Mouse (Mus musculus): ENCODE results near the gene Letm1. TPM values are rescaled to one million over a fixed set of nuclear protein-coding genes. Genes with fewer than 3 reads are reported as not detected.

Gene Letm1
- 100 to 1,000 TPM; 118 to 135 TPM for total RNA-seq (2021)

DNA sequence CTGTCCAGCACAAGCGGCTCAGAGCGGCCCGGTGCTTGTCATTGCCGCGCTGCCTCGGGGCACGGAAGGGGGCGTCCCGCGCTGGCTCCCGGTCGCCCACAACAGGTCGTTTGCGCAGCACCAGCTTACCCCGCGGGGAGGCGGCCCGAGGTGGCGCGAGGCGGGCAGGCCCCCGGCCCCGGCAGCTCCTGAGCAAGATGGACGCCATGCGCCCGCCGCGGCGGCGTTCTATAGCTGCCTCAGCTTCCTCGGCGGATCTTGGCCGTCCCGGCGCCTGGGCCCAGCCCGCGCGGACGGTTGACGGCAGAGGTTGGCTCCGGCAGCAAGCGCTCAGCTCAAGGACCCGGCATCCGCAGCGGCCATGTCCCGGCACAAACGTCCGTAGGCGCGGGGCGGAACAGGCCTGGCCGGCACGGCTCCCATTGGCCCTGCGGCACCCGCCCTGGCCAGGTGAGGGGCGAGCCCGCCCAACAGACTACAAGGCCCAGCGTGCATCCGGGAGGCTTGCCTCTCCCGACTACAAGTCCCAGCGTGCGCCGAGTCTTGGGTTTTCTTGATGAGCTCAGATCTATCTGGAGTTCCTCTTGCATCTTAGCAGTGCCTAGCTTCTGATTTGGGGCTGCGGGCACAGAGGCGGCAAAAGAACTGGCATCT lies at the start of gene Letm1:
Gene Letm1 (minus strand): TSS at position 473 of the 654 bp plus-strand sequence.
- intact Hi-C loops (cut with DNase I) = loop anchor here (2.0 kb wide), 1 partner anchor 36 kb away; no protein-coding TSS in a partner anchor
- peak; percentile 94 to 96 for DNase-seq

DNA sequence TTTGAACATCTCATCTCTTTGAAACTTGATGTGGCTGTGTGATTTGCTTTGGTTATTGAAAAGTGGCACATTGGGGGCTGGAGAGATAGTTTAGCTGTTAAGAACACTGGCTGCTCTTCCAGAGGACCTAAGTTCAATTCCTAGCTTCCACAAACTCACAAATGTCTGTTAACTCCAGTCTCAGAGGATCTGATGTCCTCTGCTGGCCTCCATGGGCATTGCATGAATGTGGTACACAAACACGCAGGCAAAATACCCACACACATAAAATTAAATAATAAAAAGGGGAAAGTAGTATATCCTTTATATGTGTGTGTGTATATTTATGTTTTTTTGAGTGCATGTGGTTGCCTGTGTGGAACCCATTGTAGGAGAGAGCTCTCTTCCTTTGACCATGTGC lies 48.2 kb upstream of the Letm1 start:
- intact Hi-C loops (cut with DNase I) = no loop called here
- no peak for DNase-seq

- intact Hi-C loops (cut with DNase I) = no loop called here
- no peak for DNase-seq
These were observed 47.3 kb upstream of the Letm1 start for GRCm38 (mm10) chr5:33829958-33830357.

- DNase-seq = no peak
- intact Hi-C loops (cut with DNase I) = no loop called here
These were observed 45.5 kb upstream of the Letm1 start for GRCm38 (mm10) chr5:33828107-33828506.

DNA sequence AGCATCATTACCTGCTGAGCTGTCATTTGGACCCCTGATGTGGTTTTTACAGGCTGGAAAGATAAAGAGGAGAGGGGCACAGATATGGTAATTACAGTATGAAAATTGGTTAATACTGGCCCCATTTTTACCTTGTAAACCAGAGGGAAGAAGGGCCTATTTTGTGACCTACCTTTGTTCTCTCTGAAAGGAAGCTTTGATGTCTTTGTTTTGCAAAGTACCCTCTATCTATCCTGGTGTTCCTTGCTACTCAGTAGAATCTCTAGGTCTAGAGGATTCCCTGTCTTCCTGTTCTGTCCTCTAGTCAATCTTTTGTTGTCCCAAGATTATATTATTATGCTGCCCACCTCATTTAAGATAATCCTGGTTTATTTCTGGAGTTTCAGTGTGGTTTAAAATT lies 43.4 kb upstream of the Letm1 start:
- DNase-seq = no peak
- intact Hi-C loops (cut with DNase I) = no loop called here

DNA sequence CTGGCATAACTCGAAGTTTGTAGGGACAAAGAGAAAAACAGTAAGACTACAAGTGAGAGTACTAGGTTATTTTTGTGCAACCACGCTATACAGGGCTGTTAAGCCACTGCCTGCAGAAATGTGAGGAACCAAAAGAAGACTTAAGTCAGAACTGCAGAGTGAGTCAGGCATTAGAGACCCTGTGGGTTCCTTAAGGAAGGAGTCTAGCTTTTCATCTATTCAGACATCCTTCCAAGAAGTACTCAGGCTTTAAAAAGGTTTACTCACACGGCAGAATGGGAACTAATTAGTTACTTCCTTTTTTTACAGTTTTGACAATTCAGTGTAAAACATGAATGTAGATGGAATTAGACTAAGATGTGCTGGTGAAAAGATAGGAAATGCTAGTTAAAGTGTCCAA lies 39.8 kb upstream of the Letm1 start:
- no peak for DNase-seq
- intact Hi-C loops (cut with DNase I) = no loop called here

DNA sequence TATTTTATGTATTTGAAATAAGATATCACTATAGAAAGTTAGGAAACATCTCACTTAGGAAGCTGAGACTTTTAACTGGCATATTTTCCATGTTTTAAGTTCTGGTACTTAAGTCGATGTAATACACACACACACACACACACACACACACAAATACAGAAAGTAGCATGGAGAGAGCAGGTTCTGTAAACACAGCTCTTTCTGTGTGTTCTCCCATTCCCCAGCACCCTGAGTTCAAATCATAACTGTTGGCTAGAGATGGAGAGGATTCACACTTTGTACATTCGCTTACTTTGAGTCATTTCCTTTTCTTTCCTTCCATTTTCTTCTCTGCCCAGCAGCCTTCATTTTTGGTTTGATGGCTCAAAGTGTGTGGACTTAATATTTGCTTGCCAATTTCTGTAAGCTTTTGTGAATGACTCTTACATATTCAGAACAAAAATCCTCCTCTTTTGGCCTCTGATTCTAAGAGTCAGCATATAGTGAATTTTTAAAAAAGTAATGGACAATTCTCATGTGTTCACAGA lies 39.3 kb upstream of the Letm1 start:
- DNase-seq = no peak
- intact Hi-C loops (cut with DNase I) = loop anchor here (2.0 kb wide), 1 partner anchor 113 kb away; no protein-coding TSS in a partner anchor

- peak; percentile 68 to 74 for DNase-seq
- intact Hi-C loops (cut with DNase I) = loop anchor here (2.0 kb wide), 1 partner anchor 114 kb away; no protein-coding TSS in a partner anchor
These were observed 38.4 kb upstream of the Letm1 start for GRCm38 (mm10) chr5:33820733-33821621.

DNA sequence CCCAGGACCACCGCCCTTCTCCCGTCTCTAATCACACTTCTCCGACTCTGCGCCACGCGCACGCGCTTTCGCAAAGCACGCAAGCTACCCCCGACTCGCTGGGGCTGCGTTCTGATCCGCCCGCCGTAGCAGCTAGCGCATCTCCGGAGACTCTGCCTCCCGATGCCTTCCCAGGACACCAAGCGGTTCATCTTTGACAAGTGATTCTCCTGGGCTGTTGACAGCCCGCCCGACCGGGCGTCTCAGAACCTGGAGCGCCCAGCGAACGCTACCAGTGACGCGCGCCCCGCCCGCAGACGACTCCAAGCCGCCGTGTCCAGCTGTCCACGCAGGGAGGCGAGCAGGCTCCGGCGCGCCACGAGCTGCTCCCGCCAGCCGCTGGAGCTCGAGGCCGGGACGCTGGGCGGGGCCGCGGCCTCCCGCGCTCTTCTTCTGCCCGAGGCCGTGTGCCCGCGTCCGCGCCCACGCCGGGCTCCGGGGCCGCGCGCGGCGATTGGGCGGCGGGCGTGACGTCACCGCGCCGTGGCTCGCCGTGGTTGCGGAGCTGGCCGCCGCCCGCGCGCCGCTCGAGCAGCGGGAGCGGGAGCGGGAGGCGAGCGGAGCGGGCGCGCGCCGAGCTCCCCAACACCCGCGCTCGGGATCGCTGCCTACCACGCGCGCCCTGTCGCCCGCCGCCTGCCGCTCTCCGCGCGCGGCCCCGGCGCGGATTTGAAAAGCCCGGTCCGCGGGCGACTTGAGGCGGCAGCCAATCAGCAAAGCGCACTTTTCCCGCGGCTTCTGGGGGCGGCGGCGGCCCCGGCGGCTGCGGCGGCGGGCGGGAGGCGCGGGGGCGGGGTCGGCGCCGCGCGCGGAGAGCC lies 37.5 kb upstream of the Letm1 start, which contains the start of gene Nsd2:
Gene Nsd2 (plus strand): TSS at position 850 of the 857 bp plus-strand sequence.
- intact Hi-C loops (cut with DNase I) = loop anchor here (2.0 kb wide), 2 partner anchors 37 to 115 kb away; partner anchors contain the start of gene Letm1
- peak; percentile 88 to 92 for DNase-seq

DNA sequence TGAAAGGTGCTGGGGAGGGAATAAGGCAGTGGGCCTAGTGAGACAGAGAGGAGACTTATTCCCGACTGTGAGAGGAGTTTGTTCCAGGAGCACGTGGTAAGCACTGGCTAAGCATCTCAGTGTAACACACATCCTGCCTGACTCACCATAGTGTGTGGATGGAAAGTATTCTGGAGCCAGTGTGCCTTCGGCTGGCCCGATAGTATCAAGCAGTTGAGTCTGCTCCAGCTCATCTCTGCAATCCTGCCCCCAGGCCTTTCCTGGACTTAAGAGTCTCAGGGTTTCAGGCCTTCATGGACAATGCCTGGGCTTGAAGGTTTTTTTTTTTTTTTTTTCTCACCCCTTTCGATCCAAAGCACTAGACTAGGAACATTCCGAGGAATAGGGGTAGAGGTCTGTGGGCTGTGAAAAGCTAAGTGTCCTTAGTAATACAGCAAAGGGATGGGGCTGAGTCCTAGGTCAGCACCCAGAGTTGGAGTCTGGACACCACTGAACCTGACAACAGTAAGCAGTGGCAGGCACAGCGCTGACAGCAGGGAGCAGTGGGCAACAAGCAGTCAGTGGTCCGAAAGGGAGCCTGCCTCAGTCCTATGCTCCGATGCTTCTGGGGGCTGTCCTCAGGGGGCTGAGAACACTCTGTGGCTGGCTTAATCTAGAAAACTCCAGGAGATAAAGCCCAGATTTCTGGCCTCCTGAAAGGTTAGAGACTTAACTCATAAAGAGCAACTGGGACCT lies 36.7 kb upstream of the Letm1 start:
- DNase-seq = peak; percentile 20 to 39
- intact Hi-C loops (cut with DNase I) = loop anchor here (2.0 kb wide), 1 partner anchor 37 kb away; the partner anchor contains the start of gene Letm1

DNA sequence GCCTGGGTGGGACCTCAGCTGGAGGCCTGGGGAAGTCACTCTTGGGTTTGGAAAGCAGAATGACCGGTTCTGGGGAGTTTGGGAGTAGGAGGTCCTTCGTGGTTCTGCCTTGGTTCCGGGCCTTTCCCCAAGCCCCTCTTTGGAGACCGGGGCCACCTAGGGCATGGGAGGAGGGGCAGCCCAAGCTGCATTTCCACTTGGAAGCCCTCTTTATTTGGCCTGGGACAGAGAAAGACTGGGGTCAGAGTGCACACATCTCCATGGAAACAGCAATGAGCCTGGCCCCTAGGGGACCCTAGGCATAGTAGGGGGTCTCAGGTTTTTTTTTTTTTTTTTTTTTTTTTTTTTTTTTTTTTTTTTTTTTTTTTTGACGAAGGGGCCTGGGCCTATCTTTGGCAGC lies 35.5 kb upstream of the Letm1 start:
- intact Hi-C loops (cut with DNase I) = loop anchor here (2.0 kb wide), 1 partner anchor 35 kb away; the partner anchor contains the start of gene Letm1

DNA sequence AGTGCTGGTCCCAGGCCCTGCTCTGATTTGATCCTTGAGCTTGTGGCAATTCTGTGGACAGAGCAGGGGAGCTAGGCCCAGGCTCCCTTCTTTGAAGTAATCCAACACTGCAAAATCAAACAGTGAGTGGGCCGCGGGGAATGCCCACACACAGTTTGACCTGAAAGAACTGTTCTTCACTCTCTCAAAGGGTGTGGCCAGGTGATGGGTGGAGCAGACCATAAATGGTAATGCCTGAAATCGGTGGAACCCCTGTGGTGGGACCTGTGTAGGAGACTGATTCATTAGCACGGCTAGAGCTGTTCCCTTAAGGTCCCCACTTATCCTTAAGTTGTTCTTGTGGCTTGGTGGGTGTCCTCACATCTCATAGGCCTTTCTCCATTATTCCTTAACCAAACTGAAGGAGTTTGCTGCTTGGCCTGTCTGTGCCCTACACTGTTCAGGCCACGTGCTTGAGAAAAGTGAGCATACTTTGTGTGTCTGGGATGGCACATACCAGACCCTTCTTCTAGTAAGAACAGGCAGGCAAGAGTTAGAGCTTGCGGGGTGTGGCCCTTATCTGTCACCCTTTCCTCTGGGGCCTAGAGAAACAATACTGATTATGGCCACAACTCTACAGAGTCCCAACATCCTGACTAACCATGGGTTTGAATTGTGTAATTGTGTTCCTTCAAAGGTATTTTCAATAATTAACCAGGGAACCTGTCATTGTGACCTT lies 33.5 kb upstream of the Letm1 start:
- no peak for DNase-seq
- intact Hi-C loops (cut with DNase I) = no loop called here

More for the DNA sequence above, 35.5 kb upstream of the Letm1 start:
- no peak for DNase-seq

- DNase-seq = no peak
- intact Hi-C loops (cut with DNase I) = no loop called here
These were observed 28.9 kb upstream of the Letm1 start for GRCm38 (mm10) chr5:33811519-33811918.

DNA sequence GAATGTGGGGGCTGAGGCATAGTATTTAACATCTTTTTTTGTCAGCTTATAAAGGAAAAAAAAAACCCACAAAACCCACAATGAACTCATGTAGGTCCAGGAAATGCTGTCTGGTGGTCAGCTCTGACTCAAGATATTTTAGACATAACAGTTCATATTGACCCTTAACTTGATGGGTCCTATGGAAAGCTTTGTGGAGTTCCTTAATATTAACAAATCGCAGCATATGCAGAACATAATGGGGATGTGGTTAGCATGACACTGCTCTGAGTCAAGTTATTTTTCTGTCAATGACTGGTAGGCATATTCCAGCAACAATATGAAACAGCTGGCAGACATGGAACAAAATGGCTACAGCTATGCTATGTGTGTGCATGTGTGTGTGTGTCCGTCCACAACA lies 20.7 kb upstream of the Letm1 start:
- intact Hi-C loops (cut with DNase I) = no loop called here
- no peak for DNase-seq

DNA sequence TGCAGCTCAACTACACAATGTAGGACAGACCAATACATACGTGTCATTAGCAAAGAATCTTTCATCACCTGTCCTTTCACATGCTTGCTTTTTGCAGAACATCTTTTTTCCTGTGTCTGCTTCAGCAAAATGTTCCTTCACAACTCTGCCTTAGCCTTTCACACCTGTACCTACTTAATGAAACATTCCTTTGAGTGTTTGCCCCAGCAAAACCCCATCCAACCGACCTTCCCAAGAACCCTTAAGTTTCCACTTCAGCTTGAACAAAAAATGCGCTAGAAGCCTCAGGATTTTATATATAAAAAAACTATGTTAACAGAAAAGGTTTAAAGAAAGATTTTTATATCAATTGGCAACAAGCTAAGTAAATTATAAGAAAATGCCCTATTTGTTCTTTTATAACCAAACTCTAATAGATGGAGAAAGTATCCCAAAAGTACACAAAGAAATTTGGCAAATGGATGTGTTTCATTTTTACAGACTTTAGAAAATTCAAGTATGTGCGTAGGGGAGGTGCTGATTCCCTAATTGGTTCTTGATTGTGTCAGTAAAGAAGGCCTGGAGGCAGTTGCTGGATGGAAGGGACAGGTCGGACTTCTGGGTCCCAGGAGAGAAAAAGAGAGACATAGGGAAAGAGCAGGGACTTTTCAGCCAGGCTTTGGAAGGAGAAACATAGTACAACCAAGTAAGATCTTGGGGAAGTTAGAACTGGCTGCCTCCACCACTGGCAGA lies 9.5 kb upstream of the Letm1 start:
- no peak for DNase-seq
- intact Hi-C loops (cut with DNase I) = no loop called here

DNA sequence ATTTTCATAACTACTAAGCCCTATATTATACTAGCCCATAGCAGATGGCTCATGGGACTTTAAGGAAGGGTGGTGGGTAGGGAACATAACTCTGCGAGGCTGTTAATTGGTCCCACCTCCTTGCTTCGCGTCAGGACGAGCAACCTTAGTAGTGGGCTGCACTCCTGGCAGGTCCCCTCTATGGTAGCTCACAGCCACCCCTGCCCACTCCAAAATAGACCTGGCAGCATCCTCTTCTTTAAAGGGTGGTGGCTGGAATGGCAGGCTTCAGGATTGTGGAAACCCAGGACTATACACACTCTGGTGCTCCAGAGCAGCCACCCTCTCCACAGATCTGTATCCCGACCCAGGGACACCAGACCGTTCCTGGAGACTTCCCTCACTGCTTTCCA lies 378 bp upstream of the Letm1 start:
- DNase-seq = no peak
- intact Hi-C loops (cut with DNase I) = loop anchor here (2.0 kb wide), 1 partner anchor 36 kb away; no protein-coding TSS in a partner anchor

GRCm38 (mm10) chr5:33781964-33782344 lies 663 bp downstream of the Letm1 start:
- intact Hi-C loops (cut with DNase I) = loop anchor here (2.0 kb wide), 1 partner anchor 37 kb away; no protein-coding TSS in a partner anchor
- no peak for DNase-seq

GRCm38 (mm10) chr5:33777195-33777594 lies 5.4 kb downstream of the Letm1 start:
- DNase-seq = no peak
- intact Hi-C loops (cut with DNase I) = no loop called here

All from heart, postnatal 10 days (tissue).